Mouse (Mus musculus): ENCODE results near the gene Capn2. TPM values are rescaled to one million over a fixed set of nuclear protein-coding genes. Genes with fewer than 3 reads are reported as not detected.

The Capn2 gene
- polyA plus RNA-seq, 1 experiment: 148 TPM

- H3K27me3 ChIP-seq (ENCODE audit: control insufficient read depth, insufficient read depth, insufficient read length): no peaks in the 10 kb centered on the region
- TF ChIP-seq POLR2A (IDR thresholded peaks at IDR 0.05; ENCODE audit: insufficient read length, low read depth) (peak; percentile 63), TCF3 (IDR thresholded peaks at IDR 0.05; ENCODE audit: insufficient read length, low read depth) (peak; percentile 7), MYOD1 (IDR thresholded peaks at IDR 0.05; ENCODE audit: control insufficient read depth in 1 of 3, insufficient read length in 2 of 3, low read depth in 2 of 3) (peak in 2 of 3 experiments; percentile 66 to 84), POLR2AphosphoS2 (IDR thresholded peaks at IDR 0.05; ENCODE audit: insufficient read length, low read depth) (peak; percentile 88), MAX (IDR thresholded peaks at IDR 0.05; ENCODE audit: low read depth) (no peak), USF1 (IDR thresholded peaks at IDR 0.05; ENCODE audit: low read depth) (peak; percentile 74), MYOG (IDR thresholded peaks at IDR 0.05; ENCODE audit: control insufficient read depth in 1 of 3, insufficient read depth in 1 of 3, insufficient read length in 2 of 3, low read depth in 2 of 3) (peak in 2 of 3 experiments; percentile 86 to 87), SRF (IDR thresholded peaks at IDR 0.05; ENCODE audit: control insufficient read depth, insufficient read length, low read depth) (peak; percentile 65), TCF12 (IDR thresholded peaks at IDR 0.05; ENCODE audit: insufficient read depth, poor library complexity, severe bottlenecking) (no peak), CEBPB (IDR thresholded peaks at IDR 0.05; ENCODE audit: insufficient read depth, poor library complexity, severe bottlenecking) (no peak), E2F4 (IDR thresholded peaks at IDR 0.05; ENCODE audit: insufficient read depth) (no peak), REST (IDR thresholded peaks at IDR 0.05; ENCODE audit: insufficient read depth, insufficient read length) (no peak)
- no peak overlapping the region for H3ac ChIP-seq (ENCODE audit: control insufficient read depth, insufficient read length)
- peak overlapping the region; percentile 54 for H3K4me2 ChIP-seq (ENCODE audit: low read depth)
- peaks cover 43% of the 10 kb centered on the region for H3K36me3 ChIP-seq (ENCODE audit: control insufficient read depth, insufficient read depth)
- no peak overlapping the region for H3K4me3 ChIP-seq
- peaks cover 28% of the 10 kb centered on the region for H3K79me2 ChIP-seq (ENCODE audit: control insufficient read depth, insufficient read depth)
Observed at GRCm38 (mm10) chr1:182489803-182490452, 27.5 kb downstream of the Capn2 start.

DNA sequence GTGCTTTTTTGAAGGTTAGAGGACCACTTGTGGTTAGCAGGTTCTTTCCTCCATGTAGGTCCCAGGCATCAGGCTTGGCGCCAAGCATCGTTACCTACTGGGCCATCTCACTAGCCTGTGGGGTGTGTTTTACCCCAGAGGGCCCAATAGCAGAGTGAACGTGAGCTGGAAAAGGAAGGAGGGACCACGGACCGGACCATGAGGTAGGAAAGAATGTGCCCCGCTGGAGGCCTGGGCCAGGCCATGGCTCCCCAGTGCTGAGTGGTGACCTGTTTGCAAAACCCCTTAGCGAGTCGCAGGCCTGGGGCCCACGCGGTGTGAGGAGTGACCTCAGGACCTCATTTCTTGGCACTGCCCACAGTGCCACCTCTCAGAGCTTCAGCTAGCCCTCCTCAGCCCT, 28.9 kb downstream of the Capn2 start:
- TF ChIP-seq USF1 (IDR thresholded peaks at IDR 0.05; ENCODE audit: low read depth) (no peak), SRF (IDR thresholded peaks at IDR 0.05; ENCODE audit: control insufficient read depth, insufficient read length, low read depth) (no peak), REST (IDR thresholded peaks at IDR 0.05; ENCODE audit: insufficient read depth, insufficient read length) (no peak), CEBPB (IDR thresholded peaks at IDR 0.05; ENCODE audit: insufficient read depth, poor library complexity, severe bottlenecking) (no peak), POLR2A (IDR thresholded peaks at IDR 0.05; ENCODE audit: insufficient read length, low read depth) (no peak), MYOG (IDR thresholded peaks at IDR 0.05; ENCODE audit: control insufficient read depth in 1 of 3, insufficient read depth in 1 of 3, insufficient read length in 2 of 3, low read depth in 2 of 3) (no peak), MYOD1 (IDR thresholded peaks at IDR 0.05; ENCODE audit: control insufficient read depth in 1 of 3, insufficient read length in 2 of 3, low read depth in 2 of 3) (no peak), TCF12 (IDR thresholded peaks at IDR 0.05; ENCODE audit: insufficient read depth, poor library complexity, severe bottlenecking) (no peak), POLR2AphosphoS2 (IDR thresholded peaks at IDR 0.05; ENCODE audit: insufficient read length, low read depth) (no peak), E2F4 (IDR thresholded peaks at IDR 0.05; ENCODE audit: insufficient read depth) (no peak)
- H3K4me3 ChIP-seq: no peak overlapping the region
- no peak overlapping the region for H3ac ChIP-seq (ENCODE audit: control insufficient read depth, insufficient read length)
- peaks cover 57% of the 10 kb centered on the region for H3K36me3 ChIP-seq (ENCODE audit: control insufficient read depth, insufficient read depth)
- H3K79me2 ChIP-seq (ENCODE audit: control insufficient read depth, insufficient read depth): peaks cover 14% of the 10 kb centered on the region
- H3K27me3 ChIP-seq (ENCODE audit: control insufficient read depth, insufficient read depth, insufficient read length): no peaks in the 10 kb centered on the region
- H3K4me2 ChIP-seq (ENCODE audit: low read depth): no peak overlapping the region

- no peak overlapping the region for H3ac ChIP-seq (ENCODE audit: control insufficient read depth, insufficient read length)
Observed at GRCm38 (mm10) chr1:182483910-182484274, 33.5 kb downstream of the Capn2 start.

GRCm38 (mm10) chr1:182482991-182483909, 34.2 kb downstream of the Capn2 start:
- H3ac ChIP-seq (ENCODE audit: control insufficient read depth, insufficient read length): no peak overlapping the region
- no peak overlapping the region for H3K4me2 ChIP-seq (ENCODE audit: low read depth)
- TF ChIP-seq SRF (IDR thresholded peaks at IDR 0.05; ENCODE audit: control insufficient read depth, insufficient read length, low read depth) (no peak), CEBPB (IDR thresholded peaks at IDR 0.05; ENCODE audit: insufficient read depth, poor library complexity, severe bottlenecking) (no peak), TCF3 (IDR thresholded peaks at IDR 0.05; ENCODE audit: insufficient read length, low read depth) (no peak), MYOD1 (IDR thresholded peaks at IDR 0.05; ENCODE audit: control insufficient read depth in 1 of 3, insufficient read length in 2 of 3, low read depth in 2 of 3) (no peak), MAX (IDR thresholded peaks at IDR 0.05; ENCODE audit: low read depth) (no peak), E2F4 (IDR thresholded peaks at IDR 0.05; ENCODE audit: insufficient read depth) (no peak), MYOG (IDR thresholded peaks at IDR 0.05; ENCODE audit: control insufficient read depth in 1 of 3, insufficient read depth in 1 of 3, insufficient read length in 2 of 3, low read depth in 2 of 3) (no peak), POLR2A (IDR thresholded peaks at IDR 0.05; ENCODE audit: insufficient read length, low read depth) (no peak), USF1 (IDR thresholded peaks at IDR 0.05; ENCODE audit: low read depth) (no peak), TCF12 (IDR thresholded peaks at IDR 0.05; ENCODE audit: insufficient read depth, poor library complexity, severe bottlenecking) (no peak), POLR2AphosphoS2 (IDR thresholded peaks at IDR 0.05; ENCODE audit: insufficient read length, low read depth) (no peak), REST (IDR thresholded peaks at IDR 0.05; ENCODE audit: insufficient read depth, insufficient read length) (no peak)
- no peaks in the 10 kb centered on the region for H3K27me3 ChIP-seq (ENCODE audit: control insufficient read depth, insufficient read depth, insufficient read length)
- H3K36me3 ChIP-seq (ENCODE audit: control insufficient read depth, insufficient read depth): peaks cover 71% of the 10 kb centered on the region
- H3K79me2 ChIP-seq (ENCODE audit: control insufficient read depth, insufficient read depth): no peaks in the 10 kb centered on the region
- no peak overlapping the region for H3K4me3 ChIP-seq

More at GRCm38 (mm10) chr1:182483910-182484274, 33.5 kb downstream of the Capn2 start:
- H3K4me3 ChIP-seq: no peak overlapping the region
- TF ChIP-seq MYOD1 (IDR thresholded peaks at IDR 0.05; ENCODE audit: control insufficient read depth in 1 of 3, insufficient read length in 2 of 3, low read depth in 2 of 3): no peak
- TF ChIP-seq REST (IDR thresholded peaks at IDR 0.05; ENCODE audit: insufficient read depth, insufficient read length): no peak
- no peak for TF ChIP-seq POLR2A (IDR thresholded peaks at IDR 0.05; ENCODE audit: insufficient read length, low read depth)
- no peak for TF ChIP-seq SRF (IDR thresholded peaks at IDR 0.05; ENCODE audit: control insufficient read depth, insufficient read length, low read depth)
- TF ChIP-seq CEBPB (IDR thresholded peaks at IDR 0.05; ENCODE audit: insufficient read depth, poor library complexity, severe bottlenecking): no peak
- TF ChIP-seq TCF3 (IDR thresholded peaks at IDR 0.05; ENCODE audit: insufficient read length, low read depth): no peak
- no peak for TF ChIP-seq USF1 (IDR thresholded peaks at IDR 0.05; ENCODE audit: low read depth)
- TF ChIP-seq E2F4 (IDR thresholded peaks at IDR 0.05; ENCODE audit: insufficient read depth): no peak
- no peaks in the 10 kb centered on the region for H3K27me3 ChIP-seq (ENCODE audit: control insufficient read depth, insufficient read depth, insufficient read length)
- no peaks in the 10 kb centered on the region for H3K79me2 ChIP-seq (ENCODE audit: control insufficient read depth, insufficient read depth)
- peaks cover 73% of the 10 kb centered on the region for H3K36me3 ChIP-seq (ENCODE audit: control insufficient read depth, insufficient read depth)
- H3K4me2 ChIP-seq (ENCODE audit: low read depth): no peak overlapping the region
